Mouse (Mus musculus) heart, postnatal 0 days (tissue): ENCODE data around the gene Eif4b.

Experiments used
- CTCF ChIP-seq: IDR thresholded peaks from 2 replicates; pipeline ENCODE4 v1.5.1; 2016; ENCODE audit warnings: antibody characterized with exemption, control low read depth, low read depth
- EP300 ChIP-seq: IDR thresholded peaks from 2 replicates; pipeline ENCODE4 v1.6.1; 2016; ENCODE audit warnings: antibody characterized with exemption, low read depth

- no peak for TF ChIP-seq CTCF
- no peak for TF ChIP-seq EP300
Observed at GRCm38 (mm10) chr15:102119121-102119830, 45.7 kb downstream of the Eif4b start.
